Mouse (Mus musculus) neural tube, embryonic 12.5 days (tissue): ENCODE data around the gene Rec8. TPM values are rescaled to one million over a fixed set of nuclear protein-coding genes. Genes with fewer than 3 reads are reported as not detected.

Experiments used
- ATAC-seq: fragments of 200-750 bp; cut with Nextera tagmentation; 2 replicates; pipeline ENCODE4 v1.8.0; 2017; ENCODE audit warnings: low read depth, mild to moderate bottlenecking, moderate TSS enrichment, moderate library complexity; ENCODE audit not compliant: low FRiP score
- H3K27ac ChIP-seq: fragments of 300-500 bp; sonication (generic); 2 replicates; pipeline ENCODE4 v1.5.1; 2016
- H3K27me3 ChIP-seq: fragments of 300-500 bp; sonication (generic); replicated peaks from 2 replicates; pipeline ENCODE4 v1.6.1; 2016; ENCODE audit warnings: mild to moderate bottlenecking
- H3K36me3 ChIP-seq: fragments of 300-500 bp; sonication (generic); 2 replicates; pipeline ENCODE4 v1.6.1; 2016; ENCODE audit warnings: mild to moderate bottlenecking
- H3K4me1 ChIP-seq: fragments of 300-500 bp; sonication (generic); 2 replicates; pipeline ENCODE4 v1.6.1; 2016
- H3K4me2 ChIP-seq: fragments of 300-500 bp; sonication (generic); replicated peaks from 2 replicates; pipeline ENCODE4 v1.6.1; 2016; ENCODE audit warnings: mild to moderate bottlenecking
- H3K4me3 ChIP-seq: fragments of 300-500 bp; sonication (generic); 2 replicates; pipeline ENCODE4 v1.5.1; 2016
- H3K9ac ChIP-seq: fragments of 300-500 bp; sonication (generic); 2 replicates; pipeline ENCODE4 v1.6.1; 2016; ENCODE audit warnings: mild to moderate bottlenecking
- H3K9me3 ChIP-seq: fragments of 300-500 bp; sonication (generic); 2 replicates; pipeline ENCODE4 v1.6.1; 2016; ENCODE audit warnings: mild to moderate bottlenecking
- WGBS: fragments of 180-500 bp; shearing (Covaris S2); methylation state at CpG from one replicate; pipeline ENCODE4 v1.1.7; 2016; 5-methylcytosine and 5-hydroxymethylcytosine counted together
- polyA plus RNA-seq: library from polyadenylated mRNA; unstranded; fragments of >200 nt; fragmentation: Nextera tagmentation; extraction: Ambion mirVana; gene quantifications from 2 replicates; pipeline ENCODE4 v1.2.1, GENCODE M21; 2016

Gene Rec8
- polyA plus RNA-seq: 20.6 and 22.8 TPM in 2 replicates

- no peaks in the 10 kb centered on the region for H3K36me3 ChIP-seq
- H3K9ac ChIP-seq: peak within 1 kb of the TSS; percentile 40; the same call in 1 of the 2 replicates
- H3K9me3 ChIP-seq: no peaks in the 10 kb centered on the region
- H3K27me3 ChIP-seq: no peaks in the 10 kb centered on the region
- peak within 1 kb of the TSS; percentile 51 for H3K4me2 ChIP-seq
- peak; percentile 83 for ATAC-seq
- H3K4me3 ChIP-seq: peak within 1 kb of the TSS; percentile 20
- H3K4me1 ChIP-seq: no peaks in the 10 kb centered on the region
- H3K27ac ChIP-seq: no peak within 1 kb of the TSS
- WGBS: 22% methylated on average over 21 of the region's 21 CpGs
Observed at GRCm38 (mm10) chr14:55617822-55618221, at the start of gene Rec8. Gene Rec8, plus strand, starts transcription at chr14:55618037.

GRCm38 (mm10) chr14:55570588-55570987 lies 47.2 kb upstream of the Rec8 start:
- H3K36me3 ChIP-seq: peaks cover 41% of the 10 kb centered on the region
- H3K4me2 ChIP-seq: no peak overlapping the region
- no peaks in the 10 kb centered on the region for H3K27me3 ChIP-seq
- no peak for ATAC-seq
- no peak overlapping the region for H3K27ac ChIP-seq
- no peaks in the 10 kb centered on the region for H3K9me3 ChIP-seq
- no peaks in the 10 kb centered on the region for H3K4me1 ChIP-seq
- H3K9ac ChIP-seq: no peak overlapping the region
- no peak overlapping the region for H3K4me3 ChIP-seq
- 88% methylated on average over 2 of the region's 2 CpGs for WGBS

GRCm38 (mm10) chr14:55571760-55572159 lies 46.1 kb upstream of the Rec8 start:
- H3K9me3 ChIP-seq: no peaks in the 10 kb centered on the region
- H3K4me1 ChIP-seq: no peaks in the 10 kb centered on the region
- no peak for ATAC-seq
- no peak overlapping the region for H3K4me3 ChIP-seq
- no peak overlapping the region for H3K4me2 ChIP-seq
- H3K36me3 ChIP-seq: peaks cover 29% of the 10 kb centered on the region
- no peak overlapping the region for H3K27ac ChIP-seq
- no peak overlapping the region for H3K9ac ChIP-seq
- no peaks in the 10 kb centered on the region for H3K27me3 ChIP-seq

- Histone ChIP-seq H3K4me2 (no peak within 1 kb of the TSS), H3K4me3 (no peak within 1 kb of the TSS), H3K4me1 (no peaks in the 10 kb centered on the region), H3K9ac (no peak within 1 kb of the TSS), H3K9me3 (no peaks in the 10 kb centered on the region), H3K27me3 (no peaks in the 10 kb centered on the region), H3K36me3 (peaks cover 9% of the 10 kb centered on the region; the same call in 1 of the 2 replicates), H3K27ac (no peak within 1 kb of the TSS)
- 87% methylated on average over 8 of the region's 8 CpGs for WGBS
- no peak for ATAC-seq
Observed at GRCm38 (mm10) chr14:55575302-55575701, 42.5 kb upstream of the Rec8 start, which contains the start of gene Fitm1. Gene Fitm1, plus strand, starts transcription at chr14:55575617.

GRCm38 (mm10) chr14:55575711-55576110 lies 42.1 kb upstream of the Rec8 start:
- 81% methylated on average over 13 of the region's 13 CpGs for WGBS
- Histone ChIP-seq H3K9me3 (no peaks in the 10 kb centered on the region), H3K9ac (no peak overlapping the region), H3K4me1 (no peaks in the 10 kb centered on the region), H3K4me3 (no peak overlapping the region), H3K4me2 (no peak overlapping the region), H3K27me3 (no peaks in the 10 kb centered on the region), H3K36me3 (peaks cover 11% of the 10 kb centered on the region), H3K27ac (no peak overlapping the region)
- no peak for ATAC-seq

GRCm38 (mm10) chr14:55576376-55576775 lies 41.5 kb upstream of the Rec8 start:
- WGBS: 86% methylated on average over 16 of the region's 16 CpGs
- Histone ChIP-seq H3K27me3 (no peaks in the 10 kb centered on the region), H3K4me1 (no peaks in the 10 kb centered on the region), H3K27ac (no peak overlapping the region), H3K4me3 (no peak overlapping the region), H3K4me2 (no peak overlapping the region), H3K36me3 (peaks cover 15% of the 10 kb centered on the region), H3K9ac (no peak overlapping the region), H3K9me3 (no peaks in the 10 kb centered on the region)
- no peak for ATAC-seq

GRCm38 (mm10) chr14:55577871-55578667 lies 39.8 kb upstream of the Rec8 start, which contains the start of gene Psme1:
Gene Psme1, plus strand, starts transcription at chr14:55578123.
- Histone ChIP-seq H3K9me3 (no peaks in the 10 kb centered on the region), H3K4me1 (no peaks in the 10 kb centered on the region), H3K4me3 (peak within 1 kb of the TSS; percentile 73), H3K4me2 (peak within 1 kb of the TSS; percentile 90), H3K36me3 (peaks cover 20% of the 10 kb centered on the region), H3K27me3 (no peaks in the 10 kb centered on the region), H3K27ac (peak within 1 kb of the TSS; percentile 71), H3K9ac (peak within 1 kb of the TSS; percentile 81)
- WGBS: 1% methylated on average over 32 of the region's 32 CpGs
- peak; percentile 87 for ATAC-seq

- peak overlapping the region; percentile 71 for H3K27ac ChIP-seq
- H3K4me3 ChIP-seq: peak overlapping the region; percentile 73
- ATAC-seq: peak; percentile 59
- no peaks in the 10 kb centered on the region for H3K9me3 ChIP-seq
- peaks cover 20% of the 10 kb centered on the region for H3K36me3 ChIP-seq
- 41% methylated on average over 6 of the region's 6 CpGs for WGBS
- no peaks in the 10 kb centered on the region for H3K4me1 ChIP-seq
- H3K9ac ChIP-seq: peak overlapping the region; percentile 81
- H3K4me2 ChIP-seq: peak overlapping the region; percentile 90
- H3K27me3 ChIP-seq: no peaks in the 10 kb centered on the region
Observed at GRCm38 (mm10) chr14:55578668-55579269, 39.1 kb upstream of the Rec8 start.

GRCm38 (mm10) chr14:55579511-55580496 lies 38.0 kb upstream of the Rec8 start:
- H3K4me2 ChIP-seq: no peak overlapping the region
- WGBS: 87% methylated on average over 23 of the region's 23 CpGs
- no peaks in the 10 kb centered on the region for H3K9me3 ChIP-seq
- H3K9ac ChIP-seq: no peak overlapping the region
- no peak overlapping the region for H3K4me3 ChIP-seq
- no peak for ATAC-seq
- H3K27me3 ChIP-seq: no peaks in the 10 kb centered on the region
- H3K4me1 ChIP-seq: no peaks in the 10 kb centered on the region; the same call in 1 of the 2 replicates
- peaks cover 20% of the 10 kb centered on the region for H3K36me3 ChIP-seq
- no peak overlapping the region for H3K27ac ChIP-seq

- Histone ChIP-seq H3K36me3 (peaks cover 20% of the 10 kb centered on the region), H3K4me3 (no peak overlapping the region), H3K4me1 (peaks cover 4% of the 10 kb centered on the region; the same call in 1 of the 2 replicates), H3K27me3 (no peaks in the 10 kb centered on the region), H3K4me2 (no peak overlapping the region), H3K27ac (no peak overlapping the region), H3K9me3 (no peaks in the 10 kb centered on the region), H3K9ac (no peak overlapping the region)
- no peak for ATAC-seq
- 96% methylated on average over 16 of the region's 16 CpGs for WGBS
Observed at GRCm38 (mm10) chr14:55580731-55581130, 37.1 kb upstream of the Rec8 start.

GRCm38 (mm10) chr14:55581981-55582681 lies 35.7 kb upstream of the Rec8 start:
- Histone ChIP-seq H3K27me3 (no peaks in the 10 kb centered on the region), H3K9me3 (no peaks in the 10 kb centered on the region), H3K4me2 (no peak overlapping the region), H3K27ac (no peak overlapping the region), H3K36me3 (peaks cover 22% of the 10 kb centered on the region), H3K9ac (no peak overlapping the region), H3K4me1 (peaks cover 4% of the 10 kb centered on the region; the same call in 1 of the 2 replicates), H3K4me3 (no peak overlapping the region)
- no peak for ATAC-seq
- 74% methylated on average over 9 of the region's 9 CpGs for WGBS
